Mouse (Mus musculus) liver, adult 2 months (tissue): Measurements from ENCODE around the gene Elovl6. TPM values are rescaled to one million over a fixed set of nuclear protein-coding genes. Genes with fewer than 3 reads are reported as not detected.
A peak's percentile ranks its signal among the peaks of the same experiment; 100 is the strongest.

Experiments used
- DNase-seq: peaks from one replicate; pipeline ENCODE4 v3.0.0-alpha.2; 2011; ENCODE audit warnings: low read depth, low spot score; ENCODE audit errors: extremely low read depth
- H3K27ac ChIP-seq: fragments of 200-500 bp; replicated peaks from 2 replicates; pipeline ENCODE4 v1.5.1; 2012; ENCODE audit warnings: low read depth, mild to moderate bottlenecking, control low read depth, inconsistent platforms, low read length; ENCODE audit not compliant: insufficient read depth
- H3K27me3 ChIP-seq: fragments of 200-500 bp; 2 replicates; pipeline ENCODE4 v1.6.1; 2012; ENCODE audit warnings: mild to moderate bottlenecking, moderate library complexity, low read length, inconsistent platforms; ENCODE audit not compliant: control insufficient read depth, insufficient read depth
- H3K36me3 ChIP-seq: fragments of 200-500 bp; 2 replicates; pipeline ENCODE4 v1.6.1; 2012; ENCODE audit warnings: low read length, inconsistent platforms; ENCODE audit not compliant: control insufficient read depth, insufficient read depth
- H3K4me1 ChIP-seq: fragments of 200-500 bp; 2 replicates; pipeline ENCODE4 v1.6.1; 2011; ENCODE audit warnings: low read length; ENCODE audit not compliant: control insufficient read depth, insufficient read depth
- H3K4me3 ChIP-seq: fragments of 200-500 bp; 2 replicates; pipeline ENCODE4 v1.5.1; 2011; ENCODE audit warnings: low read depth, mild to moderate bottlenecking, control low read depth, low read length, moderate library complexity; ENCODE audit not compliant: insufficient read depth
- H3K79me2 ChIP-seq: fragments of 200-500 bp; 2 replicates; pipeline ENCODE4 v1.6.1; 2012; ENCODE audit warnings: inconsistent platforms, mild to moderate bottlenecking, low read length, moderate library complexity; ENCODE audit not compliant: control insufficient read depth, insufficient read depth
- H3K9ac ChIP-seq: fragments of 200-500 bp; 2 replicates; pipeline ENCODE4 v1.6.1; 2012; ENCODE audit warnings: low read depth, mild to moderate bottlenecking, control low read depth, inconsistent platforms, low read length
- CTCF ChIP-seq: fragments of 200-500 bp; IDR thresholded peaks from 2 replicates; pipeline ENCODE4 v1.5.1; 2011; ENCODE audit warnings: low read depth, low read length, control low read depth
- POLR2A ChIP-seq: fragments of 200-500 bp; IDR thresholded peaks from 2 replicates; pipeline ENCODE4 v1.6.1; 2011; ENCODE audit warnings: low read length, control low read depth; ENCODE audit not compliant: insufficient read depth; ENCODE audit errors: extremely low read depth
- WGBS: fragments of 180-500 bp; shearing (Covaris S2); methylation state at CpG from one replicate; pipeline ENCODE4 v1.1.7; 2018; 5-methylcytosine and 5-hydroxymethylcytosine counted together
- polyA plus RNA-seq: library from polyadenylated mRNA; depleted of rRNA; stranded (reverse); fragments of >200 nt; gene quantifications from 2 replicates; pipeline ENCODE4 v1.2.3, GENCODE M21; 2012
- total RNA-seq: library from RNA; depleted of rRNA; stranded (reverse); fragments of >200 nt; gene quantifications from 2 replicates; pipeline ENCODE4 v1.2.3, GENCODE M21; 2014

Elovl6 gene
- total and polyA plus RNA-seq, 2 experiments: 44.3 to 70.5 TPM

DNA sequence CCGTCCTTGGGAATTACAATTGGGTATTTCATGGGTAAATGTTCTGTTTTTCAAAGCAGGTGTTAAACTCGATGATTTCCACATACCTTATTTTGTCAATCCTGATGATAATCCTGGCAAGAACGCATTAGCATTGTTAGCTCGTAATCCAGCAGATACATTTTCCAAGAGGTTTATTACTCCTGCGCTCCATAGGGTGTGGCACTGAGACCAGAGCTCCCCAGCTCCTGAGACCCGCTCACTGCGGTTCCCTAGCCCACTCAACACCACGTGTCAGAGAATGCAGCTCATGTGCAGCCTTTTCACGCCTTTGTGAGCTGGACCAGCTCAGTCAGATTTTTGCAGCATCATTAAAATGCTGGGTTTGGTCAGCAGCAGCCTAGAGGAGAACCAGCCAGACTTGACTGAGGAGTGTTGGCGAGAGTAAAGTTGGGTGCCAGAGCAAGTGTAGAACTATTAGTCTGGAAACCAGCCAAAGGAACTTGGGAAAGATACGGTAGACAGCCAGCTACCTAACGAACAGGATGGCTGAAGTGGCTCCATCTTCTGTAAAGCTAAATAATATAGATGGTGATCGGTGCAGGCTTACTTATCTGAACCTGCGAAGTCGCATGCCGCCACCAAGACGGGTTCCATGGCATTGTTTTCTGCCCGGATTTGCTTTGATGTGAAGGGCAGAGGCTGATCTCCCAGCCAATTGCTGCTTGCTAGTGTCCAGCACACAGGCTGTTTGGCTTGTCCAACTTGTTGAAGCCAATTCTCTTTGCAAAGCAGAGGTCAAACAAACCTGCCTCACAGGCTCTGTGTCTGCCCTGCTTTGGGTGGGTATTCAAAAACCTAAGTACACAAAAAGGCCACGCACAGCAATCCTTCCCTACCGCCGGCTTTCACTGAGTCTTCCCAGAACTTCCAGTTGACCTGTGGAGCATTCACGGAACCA lies 26.1 kb downstream of the Elovl6 start:
- no peak overlapping the region for H3K9ac ChIP-seq
- TF ChIP-seq CTCF (no peak), POLR2A (no peak)
- peak overlapping the region; percentile 15 for H3K27ac ChIP-seq
- DNase-seq: peak; percentile 79
- peaks cover 9% of the 10 kb centered on the region; the same call in 1 of the 2 replicates for H3K79me2 ChIP-seq
- H3K4me3 ChIP-seq: no peak overlapping the region
- 47% methylated on average over 22 of the region's 22 CpGs for WGBS
- no peaks in the 10 kb centered on the region for H3K27me3 ChIP-seq
- H3K36me3 ChIP-seq: peaks cover 17% of the 10 kb centered on the region
- peaks cover 40% of the 10 kb centered on the region for H3K4me1 ChIP-seq

DNA sequence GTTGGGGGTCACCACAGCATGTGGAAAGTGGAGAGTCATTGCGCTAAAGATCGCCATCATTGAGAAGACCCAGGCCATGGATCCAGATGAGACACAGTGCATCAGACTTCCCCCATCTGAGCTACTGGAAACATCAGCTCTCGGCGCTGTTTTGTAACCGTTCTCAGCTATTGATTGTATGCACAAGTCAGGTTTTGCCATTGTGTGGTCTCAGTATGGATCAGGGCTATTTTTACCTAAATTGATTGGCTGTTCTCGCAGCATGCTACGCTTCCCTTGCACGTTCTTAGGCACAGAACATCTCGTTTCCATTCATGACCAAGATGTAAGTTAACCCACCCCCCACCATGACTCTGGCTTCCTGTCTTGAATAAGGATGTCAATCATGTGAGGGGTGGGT lies 27.9 kb downstream of the Elovl6 start:
- 38% methylated on average over 9 of the region's 9 CpGs for WGBS
- H3K4me3 ChIP-seq: no peak overlapping the region
- DNase-seq: no peak

DNA sequence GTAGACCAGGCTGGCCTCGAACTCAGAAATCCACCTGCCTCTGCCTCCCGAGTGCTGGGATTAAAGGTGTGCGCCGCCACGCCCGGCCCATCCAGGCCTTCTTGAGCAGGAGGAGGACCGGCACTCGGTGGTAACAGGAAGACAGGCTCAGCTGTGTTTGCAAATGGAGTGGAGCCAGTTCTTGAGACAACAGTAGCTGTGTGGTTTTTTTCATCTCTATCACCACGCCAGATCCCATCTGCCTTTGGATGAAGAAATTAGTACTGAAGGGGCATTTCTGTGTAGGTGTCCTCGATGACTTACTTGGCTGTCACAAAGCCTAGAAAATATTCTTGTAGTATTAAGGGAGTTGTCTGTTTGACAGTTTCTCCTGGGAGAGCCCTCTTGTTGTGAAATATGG lies 28.9 kb downstream of the Elovl6 start:
- Histone ChIP-seq H3K4me3 (no peak overlapping the region), H3K27ac (peak overlapping the region; percentile 49; the same call in 1 of the 2 replicates), H3K9ac (no peak overlapping the region), H3K27me3 (no peaks in the 10 kb centered on the region), H3K36me3 (peaks cover 13% of the 10 kb centered on the region), H3K4me1 (peaks cover 48% of the 10 kb centered on the region), H3K79me2 (peaks cover 11% of the 10 kb centered on the region; the same call in 1 of the 2 replicates)
- DNase-seq: no peak
- 76% methylated on average over 10 of the region's 10 CpGs for WGBS
- TF ChIP-seq POLR2A (no peak), CTCF (no peak)

More for the DNA sequence above, 27.9 kb downstream of the Elovl6 start:
- TF ChIP-seq CTCF (no peak), POLR2A (no peak)
- no peaks in the 10 kb centered on the region for H3K27me3 ChIP-seq
- peaks cover 15% of the 10 kb centered on the region for H3K36me3 ChIP-seq
- no peak overlapping the region for H3K9ac ChIP-seq
- peak overlapping the region; percentile 49 for H3K27ac ChIP-seq
- H3K4me1 ChIP-seq: peaks cover 41% of the 10 kb centered on the region
- H3K79me2 ChIP-seq: peaks cover 6% of the 10 kb centered on the region; the same call in 1 of the 2 replicates

DNA sequence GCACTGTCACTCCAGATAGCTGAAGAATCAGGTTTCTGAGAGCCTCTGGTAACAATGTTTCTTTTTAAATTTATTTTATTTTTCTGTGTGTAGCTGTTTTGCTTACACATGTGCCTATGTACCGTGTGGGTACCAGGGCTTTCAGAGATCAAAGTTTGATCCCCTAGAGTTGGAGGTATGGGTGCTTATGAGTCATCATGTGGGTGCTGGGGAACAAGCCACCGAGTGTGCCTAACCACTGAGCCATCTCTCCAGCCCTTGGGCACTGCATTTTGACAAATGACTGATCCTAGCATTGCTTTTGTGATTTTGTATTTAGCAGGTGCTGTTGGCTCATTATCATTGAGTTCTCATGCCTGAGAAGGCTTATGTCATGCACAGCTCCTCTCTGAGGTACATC lies 29.7 kb downstream of the Elovl6 start:
- Histone ChIP-seq H3K9ac (no peak overlapping the region), H3K27ac (0 out of 2 replicates have a peak overlapping the region, but pooled peaks have one; percentile 31), H3K27me3 (no peaks in the 10 kb centered on the region), H3K79me2 (peaks cover 11% of the 10 kb centered on the region; the same call in 1 of the 2 replicates), H3K36me3 (peaks cover 11% of the 10 kb centered on the region), H3K4me1 (peaks cover 55% of the 10 kb centered on the region), H3K4me3 (no peak overlapping the region)
- DNase-seq: no peak
- 65% methylated on average over 2 of the region's 2 CpGs for WGBS
- TF ChIP-seq POLR2A: no peak
- TF ChIP-seq CTCF: no peak

DNA sequence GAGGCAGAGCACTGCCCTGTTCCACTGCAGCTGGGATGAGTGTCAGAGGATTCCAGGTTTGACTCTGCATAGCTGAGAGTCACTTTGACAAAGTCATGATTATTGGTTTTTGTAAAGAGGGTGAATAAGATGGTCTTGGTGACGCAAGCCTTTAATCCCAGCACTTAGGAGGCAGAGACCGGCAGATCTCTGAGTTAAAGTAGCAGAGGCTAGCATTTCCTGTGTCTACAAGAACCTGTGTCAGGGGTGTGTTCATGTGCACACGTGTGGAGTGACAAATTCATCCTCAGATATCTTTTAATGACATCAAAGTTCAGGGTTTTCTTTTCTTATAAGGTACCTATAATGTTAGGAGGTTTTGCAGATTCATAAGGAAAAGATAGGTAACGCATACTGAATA lies 30.3 kb downstream of the Elovl6 start:
- DNase-seq: no peak
- WGBS: 87% methylated on average over 4 of the region's 4 CpGs
- Histone ChIP-seq H3K4me3 (no peak overlapping the region), H3K9ac (no peak overlapping the region), H3K4me1 (peaks cover 53% of the 10 kb centered on the region), H3K36me3 (peaks cover 12% of the 10 kb centered on the region), H3K79me2 (peaks cover 7% of the 10 kb centered on the region; the same call in 1 of the 2 replicates), H3K27ac (peak overlapping the region; percentile 13; the same call in 1 of the 2 replicates), H3K27me3 (no peaks in the 10 kb centered on the region)
- TF ChIP-seq POLR2A (no peak), CTCF (no peak)

DNA sequence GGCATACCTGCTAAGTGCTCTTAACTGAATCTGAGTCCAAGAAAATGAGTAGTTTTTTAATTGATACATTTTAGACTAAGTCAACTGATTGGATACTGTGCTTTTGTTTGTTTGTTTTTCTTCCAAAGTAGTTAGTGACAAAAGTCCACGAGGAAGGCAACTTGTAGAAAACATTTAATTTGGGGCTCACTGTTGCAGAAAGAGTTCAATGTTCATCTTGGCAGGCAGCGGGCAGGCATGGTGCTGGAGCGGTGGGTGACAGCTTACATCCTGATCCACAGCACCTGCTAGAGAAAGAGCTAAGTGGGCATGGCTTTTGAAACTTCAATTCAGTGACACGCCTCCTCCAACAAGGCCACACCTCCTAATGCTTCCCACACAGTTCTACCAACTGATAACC lies 31.7 kb downstream of the Elovl6 start:
- Histone ChIP-seq H3K27me3 (no peaks in the 10 kb centered on the region), H3K27ac (peak overlapping the region; percentile 53), H3K79me2 (peaks cover 7% of the 10 kb centered on the region; the same call in 1 of the 2 replicates), H3K4me3 (no peak overlapping the region), H3K9ac (no peak overlapping the region), H3K36me3 (peaks cover 15% of the 10 kb centered on the region), H3K4me1 (peaks cover 41% of the 10 kb centered on the region)
- WGBS: 45% methylated on average over 4 of the region's 4 CpGs
- peak; percentile 88 for DNase-seq
- TF ChIP-seq CTCF (no peak), POLR2A (no peak)
